Mouse (Mus musculus): ENCODE measurements at regions not wholly inside any gene's neighbourhood (a gene's known extent, or its start where the extent isn't known, plus 50 kb on each side); places are given as distances from the start of the nearest gene placed in this dataset.

DNA sequence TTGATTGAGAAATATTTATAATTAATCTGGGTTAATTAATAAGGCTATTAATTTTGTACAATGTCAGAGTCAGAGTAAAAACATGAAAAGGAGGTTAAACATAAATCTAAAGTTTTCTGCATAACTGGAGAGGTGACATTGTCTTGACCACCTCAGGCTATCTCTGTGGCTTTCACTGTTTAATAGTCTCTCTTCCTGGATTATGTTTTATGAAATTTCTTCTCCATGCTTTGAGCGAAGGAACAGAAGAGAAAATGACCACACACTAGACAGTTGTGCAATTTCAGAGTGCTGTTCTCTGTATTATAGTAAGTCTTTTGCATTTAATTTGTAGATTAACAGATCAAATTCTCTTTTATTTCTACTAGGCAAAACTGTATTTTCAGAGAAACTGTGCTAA lies 239.3 kb upstream of the C030005K15Rik start:
- Histone ChIP-seq H3K4me3 (replicated peaks) (no peak overlapping the region), H3K36me3 (no peaks in the 10 kb centered on the region), H3K9ac (replicated peaks) (no peak overlapping the region), H3K4me1 (no peaks in the 10 kb centered on the region), H3K27me3 (replicated peaks) (no peaks in the 10 kb centered on the region), H3K4me2 (no peak overlapping the region), H3K27ac (replicated peaks) (no peak overlapping the region), H3K9me3 (replicated peaks) (no peaks in the 10 kb centered on the region)
- WGBS: 94% methylated on average over 1 of the region's 1 CpGs
- no peak for ATAC-seq (ENCODE audit: low FRiP score)

DNA sequence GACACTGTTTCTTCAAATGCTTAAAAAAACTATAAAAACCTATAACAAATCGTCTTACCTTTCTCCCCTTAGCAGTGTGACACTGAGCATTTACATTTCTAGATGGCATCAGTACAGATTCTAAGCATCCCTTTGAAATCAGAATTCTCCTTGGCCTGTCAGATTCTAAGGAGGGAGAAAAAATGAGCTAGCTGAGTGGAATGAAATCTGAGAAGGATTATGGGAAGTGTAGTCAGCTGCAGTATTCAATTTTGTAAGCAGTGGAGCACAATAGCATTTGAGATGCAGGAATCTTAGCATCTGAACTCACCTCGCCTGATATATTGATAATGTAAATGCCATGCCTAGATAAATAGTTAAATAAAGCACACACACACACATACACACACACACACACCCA lies 240.4 kb upstream of the C030005K15Rik start:
- Histone ChIP-seq H3K9ac (replicated peaks) (no peak overlapping the region), H3K4me3 (replicated peaks) (no peak overlapping the region), H3K4me1 (no peaks in the 10 kb centered on the region), H3K27ac (replicated peaks) (no peak overlapping the region), H3K4me2 (no peak overlapping the region), H3K27me3 (replicated peaks) (no peaks in the 10 kb centered on the region), H3K9me3 (replicated peaks) (no peaks in the 10 kb centered on the region), H3K36me3 (no peaks in the 10 kb centered on the region)
- ATAC-seq (ENCODE audit: low FRiP score): no peak
- WGBS: 71% methylated on average over 2 of the region's 2 CpGs

DNA sequence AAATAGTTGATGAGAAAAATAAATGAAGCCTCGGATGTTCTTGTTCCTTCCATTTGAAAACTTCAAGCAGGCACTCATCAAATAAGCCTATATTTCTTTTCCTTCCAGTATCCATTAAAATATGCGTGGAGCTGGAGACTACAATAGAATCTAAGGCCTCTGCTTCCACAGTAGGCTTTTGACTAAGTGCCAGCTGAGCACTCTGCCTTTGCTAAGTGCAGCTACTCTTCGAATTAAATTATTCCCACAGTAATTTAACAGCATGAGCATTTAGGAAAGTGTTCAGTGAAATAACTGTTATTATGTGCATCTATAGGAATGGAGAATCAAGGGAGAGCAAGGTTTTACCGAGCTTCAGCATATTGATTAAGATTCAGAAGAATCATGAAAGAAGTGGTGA lies 280.5 kb upstream of the C030005K15Rik start:
- Histone ChIP-seq H3K9ac (replicated peaks) (no peak overlapping the region), H3K36me3 (no peaks in the 10 kb centered on the region), H3K9me3 (replicated peaks) (no peaks in the 10 kb centered on the region), H3K4me2 (peak overlapping the region; percentile 13; the same call in 1 of the 2 replicates), H3K27ac (replicated peaks) (peak overlapping the region; percentile 48; the same call in 1 of the 2 replicates), H3K4me3 (replicated peaks) (no peak overlapping the region), H3K4me1 (no peaks in the 10 kb centered on the region), H3K27me3 (replicated peaks) (no peaks in the 10 kb centered on the region)
- 16% methylated on average over 4 of the region's 4 CpGs for WGBS
- ATAC-seq (ENCODE audit: low FRiP score): peak; percentile 63; the same call in 1 of the 2 replicates

DNA sequence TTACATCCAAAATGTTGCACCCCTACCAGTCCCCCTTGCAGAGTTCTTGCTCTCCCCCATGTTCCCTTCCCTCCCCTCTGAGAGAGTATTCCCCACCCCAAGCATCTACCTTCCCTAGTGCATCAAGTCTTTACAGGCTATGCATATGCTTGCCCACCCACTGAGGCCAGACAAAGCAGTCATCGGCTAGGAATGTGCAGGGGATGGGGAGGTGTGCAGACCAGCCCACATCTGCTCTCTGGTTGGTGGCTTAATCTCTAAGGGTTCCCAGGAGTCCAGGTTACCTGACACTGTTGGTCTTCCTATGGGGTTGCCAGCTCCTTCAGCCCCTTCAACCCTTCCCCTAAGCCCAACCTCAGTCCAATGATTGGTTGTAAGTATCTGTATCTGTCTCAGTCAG lies 281.8 kb upstream of the C030005K15Rik start:
- Histone ChIP-seq H3K4me1 (no peaks in the 10 kb centered on the region), H3K9me3 (replicated peaks) (no peaks in the 10 kb centered on the region), H3K27me3 (replicated peaks) (no peaks in the 10 kb centered on the region), H3K4me3 (replicated peaks) (no peak overlapping the region), H3K9ac (replicated peaks) (no peak overlapping the region), H3K36me3 (no peaks in the 10 kb centered on the region), H3K27ac (replicated peaks) (no peak overlapping the region), H3K4me2 (no peak overlapping the region)
- ATAC-seq (ENCODE audit: low FRiP score): no peak
- WGBS: 14% methylated on average over 1 of the region's 1 CpGs

DNA sequence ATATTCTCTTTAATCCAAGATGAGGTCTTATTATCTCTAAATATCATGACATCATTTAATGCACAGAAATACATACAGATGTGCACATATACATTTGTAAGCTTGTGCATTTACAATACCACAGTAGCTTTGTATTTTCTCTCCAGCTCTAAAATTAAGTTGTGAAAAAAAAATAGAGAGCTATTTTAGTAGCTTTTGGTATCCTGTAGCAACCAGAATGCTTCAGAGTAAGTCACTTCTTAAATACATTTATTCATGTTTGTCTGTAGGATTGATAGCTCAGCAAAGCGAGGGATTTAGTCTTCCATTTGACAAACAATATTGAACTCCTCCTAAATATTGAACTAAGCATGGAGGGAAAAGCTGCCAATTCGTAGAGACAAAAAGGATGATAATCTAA lies 286.4 kb upstream of the C030005K15Rik start:
- Histone ChIP-seq H3K4me3 (replicated peaks) (no peak overlapping the region), H3K4me1 (no peaks in the 10 kb centered on the region), H3K27me3 (replicated peaks) (no peaks in the 10 kb centered on the region), H3K27ac (replicated peaks) (no peak overlapping the region), H3K9me3 (replicated peaks) (no peaks in the 10 kb centered on the region), H3K9ac (replicated peaks) (no peak overlapping the region), H3K4me2 (no peak overlapping the region), H3K36me3 (no peaks in the 10 kb centered on the region)
- ATAC-seq (ENCODE audit: low FRiP score): no peak
- WGBS: 84% methylated on average over 2 of the region's 2 CpGs

DNA sequence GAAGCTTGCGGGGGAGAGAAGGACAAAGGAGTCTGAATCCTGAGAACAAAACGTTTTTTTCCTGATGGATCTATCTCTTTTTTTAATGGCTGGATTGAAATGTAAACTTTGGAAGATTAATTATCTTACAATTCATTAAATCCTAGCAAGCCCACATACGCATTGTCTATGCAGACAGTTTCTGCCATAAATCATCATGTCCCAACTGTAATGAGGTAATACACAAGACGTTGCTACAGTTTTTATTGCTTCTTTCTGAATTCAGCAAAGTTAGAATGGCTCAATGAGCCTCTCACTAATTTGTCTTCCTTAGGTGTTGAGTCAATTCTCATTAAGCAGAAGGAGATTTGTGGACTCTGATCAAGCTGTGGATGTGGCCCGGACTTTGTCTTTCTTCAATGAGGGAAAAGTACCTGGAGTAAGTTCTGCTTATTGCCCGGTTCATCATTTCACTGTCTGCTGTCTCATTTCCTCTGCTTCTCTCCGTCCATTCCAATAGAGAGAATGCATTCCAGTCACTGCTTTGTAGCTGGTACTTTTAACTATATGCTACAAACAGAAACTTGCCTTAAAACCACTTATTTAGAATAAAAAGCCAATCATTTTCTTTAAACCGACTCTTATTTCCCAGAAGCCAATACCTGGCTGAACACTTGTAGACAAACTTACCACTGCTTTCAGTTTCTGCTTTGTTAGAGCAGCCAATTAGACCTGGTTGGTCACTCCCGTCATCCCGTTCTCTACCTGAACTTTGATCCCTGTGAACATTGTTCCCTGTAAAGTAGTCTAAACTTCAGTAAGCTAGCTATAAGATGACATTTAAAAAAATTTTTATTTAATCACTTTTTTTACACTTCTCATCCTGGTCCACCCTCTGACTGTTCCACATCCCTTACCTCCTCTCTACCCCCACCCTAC lies 288.7 kb upstream of the C030005K15Rik start:
- H3K4me3 ChIP-seq (replicated peaks): no peak overlapping the region
- H3K27ac ChIP-seq (replicated peaks): no peak overlapping the region
- H3K9ac ChIP-seq (replicated peaks): no peak overlapping the region
- 42% methylated on average over 10 of the region's 10 CpGs for WGBS
- H3K4me1 ChIP-seq: no peaks in the 10 kb centered on the region
- no peaks in the 10 kb centered on the region for H3K36me3 ChIP-seq
- ATAC-seq (ENCODE audit: low FRiP score): no peak
- no peaks in the 10 kb centered on the region for H3K27me3 ChIP-seq (replicated peaks)
- H3K9me3 ChIP-seq (replicated peaks): no peaks in the 10 kb centered on the region
- no peak overlapping the region for H3K4me2 ChIP-seq

DNA sequence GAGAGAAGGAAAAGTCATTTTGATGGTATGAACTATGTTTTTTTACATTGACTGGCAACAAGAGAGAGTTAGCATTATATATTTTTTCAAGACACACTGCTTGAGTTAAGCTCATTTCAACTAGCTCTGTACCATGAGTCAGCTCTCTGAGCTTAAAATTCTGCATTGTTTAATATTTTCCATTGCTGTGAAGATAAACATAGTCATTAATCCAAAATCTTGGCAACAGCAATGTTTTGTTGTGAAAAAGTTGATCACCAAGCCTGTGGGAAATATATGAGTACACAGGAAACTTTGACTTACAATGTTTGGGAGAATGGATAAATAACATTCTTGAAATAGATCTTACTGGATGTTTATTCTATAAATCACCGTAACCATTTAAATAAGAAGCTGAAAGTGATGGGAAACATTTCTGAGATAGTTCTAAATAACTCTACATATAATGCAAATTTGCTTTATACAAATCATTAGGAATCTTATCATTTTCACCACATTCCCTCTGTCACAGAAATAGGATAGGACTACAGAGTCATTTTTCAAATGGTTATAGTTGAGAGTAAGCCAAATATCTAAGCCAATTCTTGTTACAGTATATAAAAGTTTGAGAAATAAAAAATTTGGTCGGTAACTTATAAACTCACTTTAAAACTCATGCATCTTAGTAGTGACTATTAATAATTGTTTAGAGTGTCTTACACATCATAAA lies 290.2 kb upstream of the C030005K15Rik start:
- Histone ChIP-seq H3K27ac (replicated peaks) (no peak overlapping the region), H3K9ac (replicated peaks) (no peak overlapping the region), H3K27me3 (replicated peaks) (no peaks in the 10 kb centered on the region), H3K9me3 (replicated peaks) (no peaks in the 10 kb centered on the region), H3K4me1 (no peaks in the 10 kb centered on the region), H3K4me2 (no peak overlapping the region), H3K36me3 (no peaks in the 10 kb centered on the region), H3K4me3 (replicated peaks) (no peak overlapping the region)
- ATAC-seq (ENCODE audit: low FRiP score): no peak
- 90% methylated on average over 2 of the region's 2 CpGs for WGBS

DNA sequence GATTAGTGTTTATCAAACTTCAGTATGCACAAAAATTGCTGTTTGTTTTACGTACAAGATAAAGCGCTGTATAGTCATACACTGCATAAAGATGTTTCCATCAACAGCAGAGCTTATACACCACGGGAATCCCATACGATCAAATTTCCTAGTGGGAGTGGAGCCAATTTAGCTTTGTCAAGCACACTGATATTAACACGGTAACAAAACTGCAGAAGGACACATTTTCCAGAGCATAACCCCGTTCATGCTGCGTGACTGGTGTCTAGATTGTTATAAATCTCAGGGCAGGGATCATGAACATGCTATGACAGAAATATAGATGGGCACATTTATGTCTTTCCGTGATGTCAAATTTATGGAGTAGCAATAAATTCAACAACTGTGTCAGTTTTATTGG lies 302.6 kb upstream of the C030005K15Rik start:
- no peak overlapping the region for H3K27ac ChIP-seq (replicated peaks)
- H3K27me3 ChIP-seq (replicated peaks): no peaks in the 10 kb centered on the region
- no peaks in the 10 kb centered on the region for H3K36me3 ChIP-seq
- ATAC-seq (ENCODE audit: low FRiP score): peak; percentile 75
- no peaks in the 10 kb centered on the region for H3K9me3 ChIP-seq (replicated peaks)
- 42% methylated on average over 8 of the region's 8 CpGs for WGBS
- no peak overlapping the region for H3K4me2 ChIP-seq
- H3K4me1 ChIP-seq: no peaks in the 10 kb centered on the region
- no peak overlapping the region for H3K9ac ChIP-seq (replicated peaks)
- H3K4me3 ChIP-seq (replicated peaks): no peak overlapping the region

DNA sequence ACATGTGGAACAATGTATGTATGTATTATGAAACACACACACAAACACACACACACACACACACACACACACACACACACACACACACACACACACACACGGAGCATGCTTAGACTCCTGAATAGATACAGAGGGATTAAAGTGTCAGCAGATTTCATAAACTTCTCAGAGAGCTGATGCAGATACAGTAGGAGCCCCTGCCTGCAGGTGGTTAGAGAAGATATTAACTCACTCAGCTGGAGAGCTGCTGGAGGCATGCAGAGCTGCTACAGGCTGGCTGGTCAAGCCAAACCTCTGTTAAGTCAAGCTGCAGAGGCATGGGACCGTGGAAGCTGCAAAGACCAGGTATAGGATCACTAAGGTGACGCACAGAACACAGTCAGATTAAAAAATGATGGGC lies 303.1 kb upstream of the C030005K15Rik start:
- H3K4me2 ChIP-seq: no peak overlapping the region
- WGBS: 52% methylated on average over 3 of the region's 3 CpGs
- no peaks in the 10 kb centered on the region for H3K36me3 ChIP-seq
- H3K9ac ChIP-seq (replicated peaks): no peak overlapping the region
- no peak overlapping the region; the same call in 1 of the 2 replicates for H3K27ac ChIP-seq (replicated peaks)
- no peaks in the 10 kb centered on the region for H3K9me3 ChIP-seq (replicated peaks)
- ATAC-seq (ENCODE audit: low FRiP score): peak; percentile 66
- H3K4me1 ChIP-seq: no peaks in the 10 kb centered on the region
- no peaks in the 10 kb centered on the region for H3K27me3 ChIP-seq (replicated peaks)
- no peak overlapping the region for H3K4me3 ChIP-seq (replicated peaks)

DNA sequence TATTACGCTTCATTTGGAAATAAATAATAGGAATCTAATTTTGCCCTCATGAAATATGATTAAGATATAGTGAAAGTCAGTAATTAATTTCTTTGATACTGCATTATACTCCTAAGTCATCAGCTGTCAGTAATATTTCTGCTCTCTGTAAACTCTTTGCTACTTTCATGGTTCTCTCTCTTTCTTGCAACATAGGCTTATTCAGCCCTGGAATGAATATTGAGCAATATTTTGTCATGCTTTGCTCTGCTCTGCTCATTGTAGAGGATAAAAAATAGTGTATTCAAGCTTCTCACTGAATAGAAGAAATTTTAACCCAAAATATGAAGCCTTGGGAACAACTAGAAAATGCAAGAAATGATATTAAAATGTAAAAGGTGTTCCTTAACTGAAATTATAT lies 306.1 kb upstream of the C030005K15Rik start:
- Histone ChIP-seq H3K36me3 (no peaks in the 10 kb centered on the region), H3K4me2 (no peak overlapping the region), H3K4me1 (no peaks in the 10 kb centered on the region), H3K9ac (replicated peaks) (no peak overlapping the region), H3K4me3 (replicated peaks) (no peak overlapping the region), H3K27ac (replicated peaks) (no peak overlapping the region), H3K9me3 (replicated peaks) (no peaks in the 10 kb centered on the region), H3K27me3 (replicated peaks) (no peaks in the 10 kb centered on the region)
- no peak for ATAC-seq (ENCODE audit: low FRiP score)
- 92% methylated on average over 1 of the region's 1 CpGs for WGBS

DNA sequence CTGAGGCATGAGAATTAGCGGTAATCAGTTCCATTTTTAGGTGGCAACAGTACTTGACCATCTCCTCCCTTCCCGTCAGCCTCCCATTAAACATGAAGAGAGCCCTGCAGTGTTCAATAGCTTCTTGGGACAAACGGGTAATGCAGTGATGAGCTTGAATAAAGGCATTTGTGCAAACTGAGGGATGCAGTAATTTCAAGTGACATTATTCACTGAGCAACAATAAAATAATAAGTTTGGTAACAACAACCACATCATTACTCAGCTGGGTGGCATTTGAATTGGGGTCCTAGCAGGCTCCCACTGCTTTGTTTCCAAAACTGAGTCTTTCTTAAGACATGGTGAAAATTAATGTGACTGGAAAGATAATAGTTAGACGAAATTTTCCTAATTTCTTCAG lies 315.2 kb upstream of the C030005K15Rik start:
- Histone ChIP-seq H3K27me3 (replicated peaks) (no peaks in the 10 kb centered on the region), H3K4me1 (no peaks in the 10 kb centered on the region), H3K27ac (replicated peaks) (no peak overlapping the region), H3K4me2 (no peak overlapping the region), H3K4me3 (replicated peaks) (no peak overlapping the region), H3K9me3 (replicated peaks) (no peaks in the 10 kb centered on the region), H3K36me3 (no peaks in the 10 kb centered on the region), H3K9ac (replicated peaks) (no peak overlapping the region)
- 25% methylated on average over 4 of the region's 4 CpGs for WGBS
- ATAC-seq (ENCODE audit: low FRiP score): no peak

DNA sequence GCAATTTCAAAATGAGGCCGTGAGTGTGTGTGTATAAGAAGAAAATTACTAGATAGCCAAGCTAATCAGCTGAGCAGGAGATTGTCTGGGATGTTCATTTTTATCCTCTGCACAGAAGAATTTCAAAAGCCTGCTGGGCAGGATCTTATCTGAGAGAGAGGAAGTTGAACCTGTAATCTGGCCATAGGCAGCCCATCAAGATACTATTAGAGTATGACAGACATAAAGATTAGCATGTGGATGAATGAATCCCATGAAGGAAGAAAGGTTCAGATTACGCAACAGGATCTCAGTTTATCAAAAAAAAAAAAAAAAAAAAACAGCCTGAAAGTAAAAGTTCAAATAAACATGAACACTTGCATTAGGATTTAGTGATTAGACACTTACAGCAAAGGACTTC lies 317.3 kb upstream of the C030005K15Rik start:
- Histone ChIP-seq H3K27me3 (replicated peaks) (no peaks in the 10 kb centered on the region), H3K4me1 (no peaks in the 10 kb centered on the region), H3K27ac (replicated peaks) (no peak overlapping the region), H3K36me3 (no peaks in the 10 kb centered on the region), H3K9ac (replicated peaks) (no peak overlapping the region), H3K4me2 (no peak overlapping the region), H3K4me3 (replicated peaks) (no peak overlapping the region), H3K9me3 (replicated peaks) (no peaks in the 10 kb centered on the region)
- no peak for ATAC-seq (ENCODE audit: low FRiP score)
- 79% methylated on average over 2 of the region's 2 CpGs for WGBS

All from neural tube, embryonic 15.5 days (tissue).